Mouse (Mus musculus): ENCODE measurements around the gene Hoxa2. TPM values are rescaled to one million over a fixed set of nuclear protein-coding genes. Genes with fewer than 3 reads are reported as not detected.

Gene Hoxa2
- polyA plus RNA-seq, 1 experiment, result 2.9 TPM

DNA sequence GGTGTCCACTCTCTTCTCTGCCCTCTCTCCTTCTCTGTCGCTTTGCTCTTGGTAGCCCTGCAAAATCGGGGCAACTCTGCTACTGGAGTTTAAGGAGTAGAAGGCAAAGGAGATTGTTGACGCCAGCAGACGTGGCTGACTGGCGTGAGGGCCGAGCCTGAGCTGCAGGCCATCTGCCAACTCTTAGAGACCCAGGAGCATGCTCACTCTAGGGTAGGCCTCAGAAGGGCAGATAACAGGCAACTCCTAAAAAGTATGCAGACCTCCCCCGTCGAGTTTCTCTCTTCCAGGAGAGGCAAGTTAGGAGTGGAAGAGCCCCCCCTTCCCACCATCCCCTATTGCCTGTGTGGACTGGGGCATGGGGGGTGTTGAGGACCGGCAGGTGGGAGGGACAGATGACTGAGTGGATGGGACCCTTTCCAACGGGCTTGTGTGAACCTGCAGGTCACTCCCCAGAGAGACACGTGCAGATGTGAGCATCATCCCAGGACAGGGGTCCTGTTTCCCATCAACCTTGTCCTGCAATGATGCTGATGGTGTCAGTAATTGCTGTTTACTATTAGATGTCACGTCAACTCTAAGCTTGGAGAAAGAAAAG lies 5.4 kb downstream of the Hoxa2 start:
- Histone ChIP-seq H3K4me3 (ENCODE audit: insufficient read depth, low read depth, low read length) (peak overlapping the region; percentile 84), H3K4me1 (ENCODE audit: control insufficient read depth, insufficient read depth, insufficient read length, low read length) (no peaks in the 10 kb centered on the region; the same call in 1 of the 2 replicates), H3K27ac (replicated peaks; ENCODE audit: low read depth, low read length) (peak overlapping the region; percentile 90)

DNA sequence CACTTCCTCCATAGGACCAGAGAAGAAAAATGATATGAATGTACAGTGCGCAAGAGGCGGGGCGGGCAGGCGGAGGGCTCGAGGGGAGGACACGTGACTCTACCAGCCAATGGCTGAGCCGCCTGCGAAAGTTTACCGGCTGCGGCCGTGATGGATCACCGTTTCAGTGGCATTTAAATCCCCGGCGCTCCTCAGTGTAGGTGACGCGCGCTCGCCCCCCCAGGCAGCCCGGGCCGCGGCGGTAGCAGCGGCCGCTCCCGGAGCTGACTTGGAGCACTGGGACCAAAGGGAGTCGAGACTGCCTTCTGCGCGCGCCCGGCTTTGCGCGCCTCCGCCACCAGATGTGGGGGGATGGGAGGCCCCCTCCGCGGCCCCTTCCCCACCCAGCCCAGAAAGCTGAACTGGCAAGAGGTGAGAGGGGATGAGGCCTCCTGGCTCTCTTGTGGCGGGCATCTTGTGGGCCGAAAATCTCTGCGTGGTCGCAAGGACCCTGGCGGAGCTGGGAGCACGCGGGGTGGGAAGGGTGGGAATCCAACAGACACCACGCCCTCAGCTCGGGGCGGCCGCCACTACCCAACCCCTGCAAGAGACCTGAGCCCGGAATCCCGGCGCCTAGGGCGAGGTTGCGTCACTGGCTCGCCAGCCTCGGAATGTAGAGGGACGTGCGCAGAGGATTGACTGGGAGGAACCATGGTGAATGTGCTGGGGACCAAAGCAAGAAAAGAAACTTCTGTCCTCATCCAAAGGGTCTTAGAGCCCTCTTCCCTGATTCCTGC lies 6.2 kb downstream of the Hoxa2 start, which contains the start of gene Hoxa1:
Gene Hoxa1, minus strand, starts transcription at position 42 of the 776 bp plus-strand sequence.
- H3K27ac ChIP-seq (replicated peaks; ENCODE audit: low read depth, low read length), result peak within 1 kb of the TSS; percentile 90

DNA sequence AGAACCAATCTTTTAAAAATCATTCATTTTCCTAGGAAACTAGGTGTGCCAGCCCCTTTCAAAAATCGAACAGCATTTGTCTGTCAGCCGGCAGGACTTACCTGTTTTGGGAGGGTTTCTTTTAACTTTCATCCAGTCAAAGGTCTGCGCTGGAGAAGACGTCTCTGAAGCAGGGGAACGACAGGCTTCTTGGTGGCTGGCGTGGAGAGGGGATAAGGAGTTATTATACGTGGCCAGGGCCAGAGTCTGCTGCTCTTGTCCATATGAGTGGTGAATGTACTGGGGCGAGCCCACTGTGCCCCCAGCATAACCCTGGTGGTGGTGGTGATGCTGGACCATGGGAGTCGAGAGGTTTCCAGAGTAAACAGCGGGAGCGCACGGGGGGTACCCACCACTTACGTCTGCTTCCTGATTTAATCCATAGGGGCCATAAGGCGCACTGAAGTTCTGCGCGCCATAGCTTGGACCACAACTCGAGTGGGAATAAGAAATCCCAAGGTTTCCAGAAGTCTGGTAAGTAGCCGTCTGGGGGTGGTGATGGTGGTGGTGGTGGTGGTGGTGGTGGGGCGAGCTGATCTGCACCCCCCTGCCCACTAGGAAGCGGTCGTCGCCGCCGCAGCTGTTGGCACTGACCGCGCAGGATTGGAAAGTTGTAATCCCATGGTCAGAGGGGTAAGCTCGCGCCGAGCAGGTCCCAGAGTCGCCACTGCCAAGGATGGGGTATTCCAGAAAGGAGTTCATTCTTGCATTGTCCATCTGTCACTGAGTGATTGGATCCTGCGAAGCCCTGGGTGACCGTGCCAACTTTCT lies 7.0 kb downstream of the Hoxa2 start:
- Histone ChIP-seq H3K27ac (replicated peaks; ENCODE audit: low read depth, low read length) (0 out of 2 replicates have a peak overlapping the region, but pooled peaks have one; percentile 9), H3K4me3 (ENCODE audit: insufficient read depth, low read depth, low read length) (peak overlapping the region; percentile 84), H3K4me1 (ENCODE audit: control insufficient read depth, insufficient read depth, insufficient read length, low read length) (no peaks in the 10 kb centered on the region; the same call in 1 of the 2 replicates)

More for the DNA sequence above, 6.2 kb downstream of the Hoxa2 start, which contains the start of gene Hoxa1:
- H3K4me3 ChIP-seq (ENCODE audit: insufficient read depth, low read depth, low read length), result peak within 1 kb of the TSS; percentile 84
- H3K4me1 ChIP-seq (ENCODE audit: control insufficient read depth, insufficient read depth, insufficient read length, low read length), result no peaks in the 10 kb centered on the region; the same call in 1 of the 2 replicates

DNA sequence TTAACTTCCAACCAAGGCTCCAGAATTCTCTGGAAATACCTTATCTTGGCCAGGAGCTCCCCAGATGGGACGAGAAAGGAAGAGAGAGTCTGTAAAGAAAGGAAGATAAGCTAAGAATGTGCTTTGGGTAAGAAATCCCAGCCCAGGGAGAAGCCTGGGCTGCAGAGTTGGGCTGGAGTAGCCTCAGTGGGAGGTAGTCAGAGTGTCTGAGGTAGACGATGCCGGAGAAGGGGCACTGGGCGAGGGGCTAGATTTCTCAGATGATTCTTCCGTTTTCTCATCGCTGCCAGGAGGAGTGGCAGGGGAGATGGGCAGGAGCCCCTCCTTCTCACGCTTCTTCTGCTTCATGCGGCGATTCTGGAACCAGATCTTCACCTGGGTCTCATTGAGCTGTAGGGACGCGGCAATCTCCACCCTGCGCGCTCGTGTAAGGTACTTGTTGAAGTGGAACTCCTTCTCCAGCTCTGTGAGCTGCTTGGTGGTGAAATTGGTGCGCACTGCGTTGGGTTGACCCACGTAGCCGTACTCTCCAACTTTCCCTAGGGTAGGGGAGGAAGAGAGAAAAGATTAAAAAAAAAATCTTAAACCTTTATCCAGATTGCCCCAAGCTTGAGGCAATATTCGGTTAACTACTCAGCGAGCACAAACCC lies 8.0 kb downstream of the Hoxa2 start:
- Histone ChIP-seq H3K4me1 (ENCODE audit: control insufficient read depth, insufficient read depth, insufficient read length, low read length) (no peaks in the 10 kb centered on the region; the same call in 1 of the 2 replicates), H3K4me3 (ENCODE audit: insufficient read depth, low read depth, low read length) (no peak overlapping the region), H3K27ac (replicated peaks; ENCODE audit: low read depth, low read length) (no peak overlapping the region)

DNA sequence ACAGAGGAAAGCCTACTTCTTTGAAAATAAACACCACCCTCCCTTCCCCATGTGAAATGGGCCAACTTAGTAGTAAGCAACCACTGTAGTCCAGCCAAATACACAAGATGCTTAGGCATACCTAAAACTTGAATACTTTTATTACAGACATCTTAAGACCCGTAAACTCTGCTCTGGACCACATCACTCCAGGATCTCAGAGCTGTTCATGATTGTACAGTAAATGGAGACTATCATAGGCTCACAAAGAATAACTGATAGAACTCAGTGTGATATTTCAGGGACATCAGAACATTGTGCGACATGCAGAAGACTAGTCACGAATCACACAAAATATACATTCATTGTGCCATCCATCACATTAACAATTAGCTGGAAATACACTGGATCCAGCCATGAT lies 9.2 kb downstream of the Hoxa2 start:
- Histone ChIP-seq H3K4me3 (ENCODE audit: insufficient read depth, low read depth, low read length) (no peak overlapping the region), H3K4me1 (ENCODE audit: control insufficient read depth, insufficient read depth, insufficient read length, low read length) (no peaks in the 10 kb centered on the region; the same call in 1 of the 2 replicates), H3K27ac (replicated peaks; ENCODE audit: low read depth, low read length) (no peak overlapping the region)

DNA sequence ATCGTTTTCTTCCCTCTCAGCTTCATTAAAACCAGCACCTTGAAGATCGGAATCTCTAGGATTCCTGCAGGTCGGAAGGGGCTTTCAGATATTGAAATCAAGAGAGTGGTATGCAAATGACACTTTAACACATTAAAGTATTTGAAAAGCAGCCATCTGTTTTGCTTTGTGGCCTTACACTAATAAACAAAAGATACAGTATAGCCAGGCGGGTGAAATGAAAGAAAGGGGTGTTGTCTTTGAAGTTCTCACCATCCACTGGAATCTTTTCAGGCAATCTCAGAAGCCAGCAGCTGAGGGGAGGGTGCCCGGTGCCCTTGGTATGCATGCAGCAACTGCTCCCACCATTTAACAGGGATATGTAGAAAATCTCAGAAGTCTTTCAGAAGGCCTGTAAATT lies 10.6 kb downstream of the Hoxa2 start:
- Histone ChIP-seq H3K4me1 (ENCODE audit: control insufficient read depth, insufficient read depth, insufficient read length, low read length) (no peaks in the 10 kb centered on the region), H3K4me3 (ENCODE audit: insufficient read depth, low read depth, low read length) (no peak overlapping the region), H3K27ac (replicated peaks; ENCODE audit: low read depth, low read length) (no peak overlapping the region)

DNA sequence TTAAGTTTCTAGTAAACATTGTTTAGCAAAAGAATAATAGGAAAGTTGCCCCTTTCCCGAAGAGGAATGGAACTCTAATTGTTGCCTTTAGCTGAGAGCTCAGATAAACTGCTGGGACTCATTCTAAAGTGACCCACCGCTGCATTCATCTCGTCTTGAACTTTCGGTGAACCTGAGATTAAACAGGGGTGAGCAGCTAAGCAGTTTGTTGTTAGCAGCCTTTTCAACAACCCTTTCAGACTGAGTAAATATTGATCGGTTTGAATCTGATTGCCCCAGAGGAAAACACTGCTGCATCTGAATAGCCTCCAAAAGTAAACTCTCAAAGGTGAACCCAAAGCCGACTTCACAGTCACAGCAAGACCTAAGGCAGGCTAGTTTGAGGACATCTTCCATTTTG lies 11.4 kb downstream of the Hoxa2 start:
- H3K4me1 ChIP-seq (ENCODE audit: control insufficient read depth, insufficient read depth, insufficient read length, low read length), result no peaks in the 10 kb centered on the region
- H3K27ac ChIP-seq (replicated peaks; ENCODE audit: low read depth, low read length), result no peak overlapping the region
- H3K4me3 ChIP-seq (ENCODE audit: insufficient read depth, low read depth, low read length), result no peak overlapping the region

DNA sequence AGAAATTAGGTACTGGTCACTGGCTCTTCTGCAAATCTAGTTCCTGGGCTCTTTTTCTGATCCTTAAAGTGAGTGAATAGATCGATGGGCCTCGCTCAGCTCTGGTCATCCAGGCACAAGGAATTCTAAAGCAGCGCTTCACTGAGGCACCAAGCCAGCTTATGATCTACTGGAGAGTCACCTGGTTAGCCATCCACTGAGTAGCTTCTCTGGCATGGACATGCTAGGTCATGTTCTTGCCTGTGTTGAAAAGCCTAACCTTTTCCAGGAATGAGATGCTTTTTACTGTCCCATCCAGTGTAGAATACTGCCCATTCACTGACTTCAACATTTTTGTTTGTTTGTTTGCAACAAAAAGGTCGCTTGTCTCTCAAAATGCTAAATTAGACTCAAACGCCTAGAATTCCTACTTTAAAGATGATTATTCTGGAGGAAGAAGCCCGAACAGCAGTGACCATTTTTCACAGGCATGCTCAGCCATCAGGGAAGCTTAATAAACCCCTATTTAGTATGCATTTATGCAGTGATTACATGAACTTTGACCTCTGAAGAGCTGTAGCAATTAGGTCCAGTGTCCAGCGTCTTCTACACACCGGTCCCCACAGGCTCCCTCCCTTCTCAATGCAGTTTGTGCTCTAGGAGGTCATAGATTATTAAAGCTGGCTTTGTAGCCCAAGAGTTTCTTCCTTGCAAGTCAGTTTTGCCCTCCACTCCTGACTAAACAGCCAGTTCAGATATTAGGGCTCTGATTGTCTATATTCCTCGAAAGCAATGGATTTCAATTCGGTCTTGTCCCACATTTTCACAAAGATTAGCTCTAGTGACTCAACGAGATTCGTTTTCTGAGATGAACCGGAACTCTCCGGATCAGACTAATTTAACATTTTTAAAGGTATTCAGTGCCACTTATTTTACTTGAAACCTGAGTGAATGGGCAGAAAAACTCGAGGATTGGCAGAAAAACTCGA lies 12.1 kb downstream of the Hoxa2 start:
- Histone ChIP-seq H3K4me1 (ENCODE audit: control insufficient read depth, insufficient read depth, insufficient read length, low read length) (no peaks in the 10 kb centered on the region), H3K4me3 (ENCODE audit: insufficient read depth, low read depth, low read length) (no peak overlapping the region), H3K27ac (replicated peaks; ENCODE audit: low read depth, low read length) (no peak overlapping the region)

DNA sequence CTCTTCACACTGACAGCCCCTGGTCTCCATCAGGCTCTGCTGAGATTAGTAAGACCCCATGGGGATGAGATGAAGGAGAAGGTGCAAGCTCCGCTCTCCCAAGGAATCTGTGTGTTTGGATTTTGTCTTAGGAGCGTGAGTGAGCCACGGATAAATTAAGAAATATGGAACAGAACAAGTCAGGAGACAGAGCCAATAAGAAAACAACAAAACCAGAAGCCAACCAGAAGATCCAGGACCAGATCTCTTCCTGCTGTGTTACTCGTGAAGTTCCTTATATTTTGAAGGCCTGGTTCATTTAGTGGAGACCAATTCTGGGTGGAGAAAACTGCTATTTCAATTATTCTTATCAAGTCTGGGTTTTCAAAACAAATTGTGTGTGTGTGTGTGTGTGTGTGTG lies 13.1 kb downstream of the Hoxa2 start:
- Histone ChIP-seq H3K4me1 (ENCODE audit: control insufficient read depth, insufficient read depth, insufficient read length, low read length) (no peaks in the 10 kb centered on the region), H3K4me3 (ENCODE audit: insufficient read depth, low read depth, low read length) (no peak overlapping the region), H3K27ac (replicated peaks; ENCODE audit: low read depth, low read length) (no peak overlapping the region)

DNA sequence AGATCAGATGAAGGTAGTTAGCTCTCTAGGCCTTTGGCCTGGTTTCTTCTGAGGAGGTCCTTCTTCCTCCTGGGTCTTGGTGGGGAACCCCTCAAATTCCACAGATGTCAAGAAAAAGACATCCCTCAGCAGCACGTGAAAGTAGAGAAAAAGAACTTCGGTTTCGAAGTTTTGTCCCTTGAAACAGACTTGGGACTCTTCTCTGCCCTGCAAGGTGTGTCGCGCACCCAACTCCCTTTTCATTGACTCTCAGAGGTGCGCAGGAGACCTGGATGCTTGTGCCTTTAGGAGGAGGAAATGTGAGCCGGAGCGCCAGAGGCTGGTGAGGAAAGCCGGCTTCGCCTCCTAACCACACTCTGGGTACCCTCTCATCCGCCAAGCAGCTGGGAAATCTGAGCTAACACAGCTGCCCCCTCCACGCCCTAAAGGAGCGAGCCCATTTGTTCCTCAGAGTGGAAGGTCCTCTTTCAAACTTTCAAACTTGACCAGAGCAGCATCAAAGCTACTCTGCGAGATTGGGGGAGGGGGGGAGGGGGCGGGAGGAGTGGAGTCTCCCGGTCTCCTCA lies 14.1 kb downstream of the Hoxa2 start:
- H3K4me1 ChIP-seq (ENCODE audit: control insufficient read depth, insufficient read depth, insufficient read length, low read length), result no peaks in the 10 kb centered on the region
- no peak overlapping the region for H3K27ac ChIP-seq (replicated peaks; ENCODE audit: low read depth, low read length)
- no peak overlapping the region for H3K4me3 ChIP-seq (ENCODE audit: insufficient read depth, low read depth, low read length)

DNA sequence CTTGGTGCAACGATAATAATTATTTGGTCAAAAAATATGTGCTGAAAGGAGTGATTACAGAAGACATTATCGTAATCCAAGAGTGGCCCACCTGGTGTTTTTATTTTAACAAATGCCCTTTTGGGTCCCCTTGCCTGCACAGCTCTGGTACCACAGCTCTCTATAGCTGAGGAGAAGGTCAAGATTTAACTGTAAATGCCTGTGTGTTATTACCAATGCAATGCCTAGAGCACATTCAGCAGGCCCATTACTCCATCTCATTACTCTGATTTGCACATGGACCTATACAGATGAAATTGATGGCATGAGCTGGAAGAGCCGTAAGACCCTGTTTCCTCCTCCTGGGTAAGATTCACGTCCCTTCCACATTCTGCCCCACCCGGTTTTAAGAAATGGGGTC lies 25.5 kb downstream of the Hoxa2 start:
- H3K4me3 ChIP-seq (ENCODE audit: insufficient read depth, low read depth, low read length), result no peak overlapping the region
- H3K4me1 ChIP-seq (ENCODE audit: control insufficient read depth, insufficient read depth, insufficient read length, low read length), result no peaks in the 10 kb centered on the region
- no peak overlapping the region for H3K27ac ChIP-seq (replicated peaks; ENCODE audit: low read depth, low read length)

DNA sequence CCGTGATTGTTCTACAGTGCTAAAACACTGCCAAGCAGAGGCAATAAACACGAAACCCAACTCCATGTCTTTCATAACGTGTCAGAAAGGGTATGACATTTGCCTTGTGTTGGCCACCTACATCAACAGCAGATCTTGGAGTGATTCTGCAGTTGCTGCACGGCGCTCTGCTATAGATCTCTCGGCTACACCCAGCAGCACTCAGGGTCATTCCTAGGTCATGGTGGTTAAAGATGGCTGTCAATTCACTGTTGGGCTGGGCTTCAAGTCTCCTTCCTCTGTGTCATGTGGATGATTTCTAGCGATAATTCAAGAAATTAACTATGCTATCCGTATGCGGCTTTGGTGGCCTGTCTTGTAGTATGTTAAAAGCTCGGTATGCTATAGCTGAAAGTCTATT lies 26.1 kb downstream of the Hoxa2 start:
- Histone ChIP-seq H3K4me3 (ENCODE audit: insufficient read depth, low read depth, low read length) (no peak overlapping the region), H3K27ac (replicated peaks; ENCODE audit: low read depth, low read length) (no peak overlapping the region), H3K4me1 (ENCODE audit: control insufficient read depth, insufficient read depth, insufficient read length, low read length) (no peaks in the 10 kb centered on the region)

DNA sequence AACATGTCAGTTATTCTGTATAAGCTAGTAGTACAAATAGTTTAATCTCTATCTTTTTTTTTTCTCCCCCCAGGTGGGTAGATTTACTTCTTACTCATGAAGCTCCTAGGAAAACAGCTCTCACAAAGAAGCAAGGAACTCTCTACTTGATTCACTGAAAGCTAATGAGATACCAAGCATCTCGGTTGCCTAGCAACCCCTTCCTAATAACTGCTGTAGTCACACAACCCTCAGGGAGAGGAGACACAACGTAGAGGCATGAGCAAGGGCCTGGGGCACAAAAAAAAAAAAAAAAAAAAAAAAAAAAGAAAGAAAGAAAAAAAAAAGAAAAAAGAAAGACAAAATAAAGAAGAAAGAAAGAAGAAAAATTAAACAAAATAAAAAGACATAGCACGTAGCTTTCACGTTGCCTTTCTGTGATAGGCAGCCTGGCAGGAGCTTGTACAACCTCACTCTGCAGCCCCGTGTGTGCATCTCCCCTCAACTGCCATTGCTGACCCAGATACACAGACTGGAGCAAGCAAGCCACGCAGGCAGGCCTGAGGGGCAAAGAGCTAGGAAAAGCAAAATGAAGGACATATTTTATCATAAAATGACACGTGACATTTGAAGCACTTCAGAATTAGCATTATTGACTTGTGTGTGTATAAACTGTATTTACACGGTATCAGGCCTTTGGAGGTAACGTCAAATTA lies 26.6 kb downstream of the Hoxa2 start:
- no peaks in the 10 kb centered on the region for H3K4me1 ChIP-seq (ENCODE audit: control insufficient read depth, insufficient read depth, insufficient read length, low read length)
- no peak overlapping the region for H3K27ac ChIP-seq (replicated peaks; ENCODE audit: low read depth, low read length)
- H3K4me3 ChIP-seq (ENCODE audit: insufficient read depth, low read depth, low read length), result no peak overlapping the region
